Mouse (Mus musculus) right cerebral cortex, adult 2 months (tissue): ENCODE measurements around the gene Ctcf.

Source experiments
- DNase-seq, 2 experiments: peaks; one replicate each; pipeline ENCODE4 v3.0.0; 2021 to 2022; ENCODE audit warnings: low spot score in 2 of 2

Ctcf gene

DNA sequence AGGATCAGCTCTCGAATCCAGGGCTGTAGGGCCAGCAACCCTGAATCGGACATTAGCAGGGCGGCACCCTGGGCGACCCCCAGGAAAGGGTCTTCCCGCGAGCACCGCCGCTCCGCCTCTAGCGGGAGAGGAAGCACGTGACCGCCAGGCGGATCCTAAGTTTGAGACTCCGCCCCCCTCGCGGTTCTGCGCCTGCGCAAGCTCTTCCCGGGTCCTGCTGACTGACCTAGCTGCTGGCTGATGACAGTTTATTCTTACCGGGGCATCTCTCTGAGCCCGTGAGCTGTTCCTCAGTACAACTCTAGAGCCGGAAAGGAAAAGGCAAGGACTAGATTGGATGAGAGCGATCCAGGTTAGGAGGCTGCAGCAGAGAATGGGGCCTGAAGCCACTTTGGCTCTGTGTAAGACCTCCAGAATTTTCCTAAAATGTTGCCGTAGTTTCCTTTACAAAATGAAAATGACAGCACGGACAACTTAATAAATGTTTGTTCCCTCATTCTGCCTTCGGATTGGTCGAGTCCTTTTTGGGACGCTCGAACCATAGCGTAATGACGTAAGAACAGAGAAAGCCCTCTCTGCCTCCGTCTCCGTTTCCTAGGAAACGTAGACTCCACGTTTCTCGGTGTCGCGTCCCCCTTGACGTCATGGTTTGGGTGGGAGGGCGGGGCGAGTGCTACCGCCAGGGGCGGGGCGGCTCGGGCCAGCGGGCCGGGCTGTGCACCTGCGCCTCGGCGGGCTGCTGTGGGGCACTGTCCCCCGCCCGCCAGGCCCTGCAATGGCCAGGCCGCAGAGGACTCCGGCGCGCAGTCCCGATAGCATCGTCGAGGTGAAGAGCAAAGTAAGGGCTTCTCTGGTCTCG lies 64.8 kb downstream of the Ctcf start, which contains the start of the genes Acd and Pard6a:
TSS of gene Acd (minus strand) at position 137 of the 859 bp plus-strand sequence.
TSS of gene Pard6a (plus strand) at position 183 of the 859 bp plus-strand sequence.
- DNase-seq, result peak; percentile 94 to 98

DNA sequence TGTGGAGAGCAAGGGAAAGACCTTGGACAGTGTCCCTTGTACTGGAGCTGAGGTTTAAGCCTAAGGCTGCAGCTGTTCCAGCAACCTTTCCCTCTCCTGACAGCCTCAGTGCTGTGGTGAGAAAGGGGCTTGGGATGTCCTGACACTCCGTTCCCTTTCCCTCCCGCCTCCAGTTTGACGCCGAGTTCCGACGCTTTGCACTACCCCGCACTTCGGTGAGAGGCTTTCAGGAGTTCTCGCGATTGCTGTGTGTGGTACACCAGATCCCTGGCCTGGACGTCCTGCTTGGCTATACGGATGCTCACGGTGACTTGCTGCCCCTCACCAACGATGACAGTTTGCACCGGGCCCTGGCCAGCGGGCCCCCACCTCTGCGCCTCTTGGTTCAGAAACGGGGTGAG lies 65.6 kb downstream of the Ctcf start:
- no peak for DNase-seq

DNA sequence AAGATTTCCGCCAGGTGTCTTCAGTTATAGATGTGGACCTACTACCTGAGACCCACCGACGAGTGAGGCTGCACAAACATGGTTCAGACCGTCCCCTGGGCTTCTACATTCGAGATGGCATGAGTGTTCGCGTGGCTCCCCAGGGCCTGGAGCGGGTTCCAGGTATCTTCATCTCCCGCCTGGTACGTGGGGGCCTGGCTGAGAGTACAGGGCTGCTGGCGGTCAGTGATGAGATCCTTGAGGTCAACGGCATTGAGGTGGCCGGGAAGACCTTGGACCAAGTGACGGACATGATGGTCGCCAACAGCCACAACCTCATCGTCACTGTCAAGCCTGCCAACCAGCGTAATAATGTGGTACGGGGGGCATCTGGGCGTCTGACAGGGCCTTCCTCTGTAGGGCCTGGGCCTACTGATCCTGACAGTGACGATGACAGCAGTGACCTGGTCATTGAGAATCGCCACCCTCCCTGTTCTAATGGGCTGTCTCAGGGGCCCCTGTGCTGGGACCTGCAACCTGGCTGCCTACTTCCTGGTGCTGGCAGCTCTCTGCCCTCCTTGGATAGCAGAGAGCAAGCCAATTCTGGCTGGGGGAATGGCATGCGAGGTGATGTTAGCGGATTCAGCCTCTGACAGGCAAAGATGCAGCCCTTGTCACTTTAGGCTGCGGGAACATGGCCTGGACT lies 66.5 kb downstream of the Ctcf start:
- DNase-seq, result no peak

DNA sequence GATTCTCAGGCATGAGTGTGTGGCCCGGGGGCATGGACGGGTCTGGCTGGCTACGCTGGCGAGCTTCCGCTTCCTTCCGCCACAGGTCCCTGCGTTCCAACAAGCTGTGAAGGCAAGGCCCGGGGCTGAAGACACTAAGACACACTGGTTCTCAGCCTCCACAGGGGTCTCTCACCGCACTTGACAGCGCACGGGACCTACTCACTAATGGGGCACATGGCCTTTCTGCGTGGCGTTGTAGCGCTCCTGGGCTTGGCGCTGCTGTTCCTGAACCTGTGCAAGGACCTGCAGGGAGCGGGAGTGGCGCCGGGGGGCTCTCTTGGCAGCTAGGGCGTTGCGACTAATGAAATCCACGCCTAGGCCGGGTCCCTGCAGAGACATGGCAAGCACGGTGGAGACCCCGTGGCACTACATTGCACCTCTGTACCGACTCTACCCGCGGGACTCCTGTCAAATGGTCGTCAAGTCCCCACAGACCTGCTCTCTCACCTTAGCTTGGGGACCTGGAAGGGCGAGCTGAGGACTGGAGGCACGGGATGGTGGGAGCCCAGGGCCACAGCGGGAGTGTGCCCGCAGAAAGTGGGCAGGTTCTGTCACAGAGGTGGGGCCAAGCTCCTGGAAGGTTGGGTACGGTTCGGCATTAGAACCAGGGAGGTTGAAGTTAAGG lies 67.9 kb downstream of the Ctcf start:
- no peak for DNase-seq

DNA sequence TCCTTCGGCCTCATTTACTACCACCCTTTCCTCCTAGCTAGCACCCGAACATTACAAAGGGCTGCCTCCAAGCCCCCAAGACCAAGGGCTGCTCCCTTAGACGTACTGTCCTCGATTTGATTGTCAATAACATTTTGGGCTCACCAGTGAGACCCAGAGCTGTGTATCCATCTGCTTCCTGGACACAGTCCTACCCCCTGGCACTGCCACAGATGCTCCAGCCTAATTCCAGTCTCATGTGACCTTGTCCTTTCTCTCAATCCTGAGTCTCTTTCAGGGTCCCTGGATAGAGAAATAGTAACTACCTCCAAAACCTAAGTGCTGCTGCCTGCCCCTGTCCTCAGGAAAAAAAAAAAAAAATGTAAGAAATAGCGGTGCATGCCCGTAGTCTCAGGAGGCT lies 68.6 kb downstream of the Ctcf start:
- no peak for DNase-seq

DNA sequence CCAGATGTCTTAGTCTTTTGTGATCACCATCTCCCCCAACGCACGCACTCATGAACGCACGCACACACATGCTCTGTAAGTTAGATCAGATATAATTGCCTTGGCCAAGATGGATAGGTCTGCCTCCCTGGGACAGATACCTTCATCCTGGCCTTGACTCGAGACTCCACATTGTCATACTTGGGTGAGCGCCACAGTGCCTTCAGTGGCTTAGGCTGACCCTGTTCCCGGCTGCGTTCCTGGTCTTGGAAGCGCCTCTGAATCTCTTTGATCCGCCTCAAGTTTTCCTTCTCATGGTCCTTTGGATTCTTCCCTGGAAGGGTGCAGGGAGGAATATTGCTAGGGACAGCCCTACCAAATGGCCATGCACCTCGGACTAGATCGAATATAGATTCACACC lies 70.1 kb downstream of the Ctcf start:
- no peak for DNase-seq

DNA sequence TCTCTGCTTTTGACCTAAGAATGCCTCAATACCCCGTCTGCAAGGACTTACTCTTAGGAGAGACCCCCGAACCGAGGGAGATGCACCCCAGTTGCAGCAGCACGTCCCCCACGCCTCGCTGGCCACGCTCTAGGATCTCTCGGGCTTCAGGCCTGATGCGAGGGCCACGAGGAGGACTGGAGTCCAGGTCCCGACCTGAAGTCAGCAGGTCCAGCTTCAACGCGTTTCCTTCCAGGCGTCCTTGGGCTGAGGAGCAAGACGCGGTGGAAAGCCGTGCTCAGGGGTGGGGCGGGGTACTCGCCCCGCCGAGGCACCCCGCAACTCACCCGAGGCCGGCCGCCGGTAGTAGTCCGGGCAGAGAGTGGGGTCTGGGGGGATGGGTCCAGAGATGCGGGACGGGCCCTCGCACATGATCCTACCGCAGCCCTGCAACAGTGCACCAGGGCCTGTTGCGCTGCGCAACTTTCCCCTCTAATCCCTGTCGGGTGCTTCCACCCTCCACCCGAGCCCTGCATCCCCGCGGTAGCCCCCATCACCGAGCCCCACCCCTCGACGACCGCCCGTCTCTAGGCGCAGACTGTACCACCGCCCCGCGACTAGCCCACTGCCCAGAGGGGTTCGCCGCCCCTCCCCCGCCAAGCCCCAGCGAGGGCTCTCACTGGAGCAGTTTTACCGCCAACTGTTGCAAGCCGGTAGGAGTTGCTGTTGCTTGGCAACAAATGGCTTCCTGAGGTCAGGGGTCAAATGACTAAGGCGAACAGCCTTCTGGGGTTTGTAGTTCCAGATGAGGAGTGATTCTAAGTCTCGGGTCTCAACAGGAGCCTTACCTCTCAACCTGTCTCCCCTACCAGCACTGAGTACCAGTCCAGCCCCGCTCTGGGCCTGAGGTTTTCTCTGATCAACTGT lies 71.4 kb downstream of the Ctcf start, which contains the start of the genes 4933405L10Rik and Enkd1:
TSS of gene 4933405L10Rik (plus strand) at position 158 of the 906 bp plus-strand sequence.
TSS of gene Enkd1 (minus strand) at position 713 of the 906 bp plus-strand sequence.
- peak; percentile 91 to 92 for DNase-seq

DNA sequence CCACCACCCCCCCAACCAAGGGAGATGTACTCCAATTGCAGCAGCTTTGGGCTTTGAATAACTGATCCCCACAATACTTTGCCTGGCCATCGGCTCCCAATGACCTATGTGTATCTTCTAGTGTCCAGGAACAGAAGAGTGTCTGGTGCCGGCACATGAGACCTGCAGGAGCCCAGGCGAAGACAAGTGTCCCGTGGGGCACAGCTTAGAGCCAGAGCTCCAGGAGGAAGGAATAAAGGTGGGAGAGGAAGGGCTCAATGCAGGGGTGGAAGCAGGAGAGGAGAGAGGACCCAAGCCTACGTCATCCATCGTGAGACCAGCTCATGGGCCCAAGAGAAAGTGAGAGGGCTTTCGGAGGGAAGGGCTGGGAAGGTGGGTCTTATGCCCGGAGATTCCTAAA lies 72.3 kb downstream of the Ctcf start:
- no peak for DNase-seq

DNA sequence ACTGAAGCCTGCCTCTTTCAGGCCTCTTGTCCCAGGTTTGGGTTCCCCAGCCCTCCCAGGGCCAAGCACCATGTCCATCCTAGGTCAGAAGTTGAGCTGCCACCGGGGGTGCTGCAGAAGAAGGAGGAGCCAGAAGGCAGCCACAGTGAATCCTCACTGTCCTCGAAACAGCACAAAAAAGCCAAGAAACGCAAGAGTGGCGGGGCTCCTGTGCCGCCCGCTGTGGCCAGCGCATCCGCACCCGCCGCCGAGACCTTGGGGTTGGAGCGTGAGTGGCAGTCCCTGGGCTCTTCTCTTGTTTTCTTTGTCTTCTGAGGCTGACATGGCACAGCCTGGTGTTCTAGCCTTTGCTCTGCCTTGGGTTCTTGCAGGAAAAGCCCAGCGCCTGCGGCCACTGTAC lies 72.9 kb downstream of the Ctcf start:
- no peak for DNase-seq

DNA sequence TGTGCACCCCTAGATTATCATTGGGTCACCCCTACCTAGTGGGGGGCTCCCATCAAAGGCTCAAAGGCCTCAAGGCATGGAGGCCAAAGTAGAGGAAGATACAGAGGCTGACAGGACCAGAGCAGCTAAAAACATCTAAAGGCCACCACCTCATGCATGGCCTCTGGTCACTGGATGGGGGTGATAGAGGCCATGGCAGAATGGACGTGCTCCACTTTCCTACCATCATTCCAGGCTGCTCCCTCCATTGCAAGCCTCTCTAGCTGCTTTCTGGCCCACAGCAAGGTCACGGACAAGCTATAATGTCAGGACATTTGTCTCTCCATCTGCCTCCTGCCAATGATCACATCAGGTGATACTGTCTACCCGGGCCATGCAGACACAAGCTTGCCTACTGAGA lies 75.9 kb downstream of the Ctcf start:
- DNase-seq, result no peak

DNA sequence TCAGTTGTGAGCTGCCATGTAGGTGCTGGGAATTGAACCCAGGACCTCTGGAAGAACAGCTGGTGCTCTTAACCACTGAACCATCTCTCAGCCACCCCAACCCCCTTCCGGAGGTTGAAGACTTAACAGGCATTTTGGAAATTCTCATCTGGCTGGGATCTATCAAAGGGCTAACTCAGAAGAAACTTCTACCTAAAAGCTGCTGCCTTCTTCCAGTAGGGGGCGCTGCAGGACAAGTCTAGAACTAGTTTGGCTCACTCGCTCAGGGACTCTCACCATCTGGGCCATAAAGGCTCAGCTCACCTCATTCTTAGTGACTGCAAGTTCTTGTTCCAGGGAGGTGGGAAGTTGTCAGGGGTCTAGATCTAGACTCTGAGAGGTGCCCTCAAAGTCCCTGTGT lies 77.8 kb downstream of the Ctcf start:
- peak; percentile 85 to 87 for DNase-seq

DNA sequence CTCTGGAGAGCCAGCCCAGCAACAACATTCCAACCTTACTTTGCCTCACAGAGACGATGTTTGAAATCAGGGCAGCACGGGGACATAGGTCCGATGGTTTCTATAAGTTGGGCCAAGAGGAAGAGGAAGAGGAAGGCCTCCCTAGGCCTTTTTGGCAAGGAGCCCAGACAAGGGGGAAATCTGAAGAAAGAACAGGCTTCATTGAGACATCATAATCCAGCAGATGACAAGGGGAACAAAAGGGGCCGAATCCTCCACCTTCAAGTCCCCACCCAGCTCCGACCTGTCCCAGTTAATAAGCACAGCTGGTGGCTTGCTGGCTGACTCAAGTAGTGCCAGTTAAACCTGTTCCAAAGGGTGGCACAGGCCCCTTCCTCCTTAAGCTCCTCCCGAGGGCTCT lies 78.7 kb downstream of the Ctcf start:
- no peak for DNase-seq

DNA sequence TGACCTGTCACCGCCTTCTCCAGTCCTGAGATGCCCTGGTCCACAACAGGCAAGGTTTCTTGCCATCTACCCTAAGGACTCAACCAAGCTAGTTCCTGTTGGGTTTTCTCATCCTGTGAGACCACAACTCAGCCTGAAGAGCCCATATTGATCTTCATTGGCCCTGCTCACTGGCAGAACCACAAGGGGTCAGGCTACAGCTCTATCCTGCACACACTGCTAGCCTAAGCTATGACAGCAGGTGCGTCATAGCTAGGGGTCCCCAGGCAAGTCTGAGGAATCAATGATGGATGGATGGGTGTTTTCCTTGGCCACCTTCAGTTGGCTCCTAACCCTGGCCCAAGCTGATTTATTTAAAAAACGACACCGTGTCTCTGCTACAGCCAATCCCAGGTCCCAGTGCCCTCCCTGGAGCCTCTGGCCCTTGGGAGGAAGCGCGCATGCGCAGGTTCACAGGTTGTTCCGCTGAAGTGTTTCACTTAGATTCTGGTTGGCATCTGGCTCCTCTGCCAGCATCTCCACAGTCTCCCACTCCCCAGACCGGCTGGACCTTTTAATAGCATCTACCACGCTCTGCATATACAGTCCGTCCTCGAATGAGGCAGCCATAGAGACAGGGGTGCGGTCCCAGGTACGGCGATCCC lies 80.1 kb downstream of the Ctcf start:
- no peak for DNase-seq

DNA sequence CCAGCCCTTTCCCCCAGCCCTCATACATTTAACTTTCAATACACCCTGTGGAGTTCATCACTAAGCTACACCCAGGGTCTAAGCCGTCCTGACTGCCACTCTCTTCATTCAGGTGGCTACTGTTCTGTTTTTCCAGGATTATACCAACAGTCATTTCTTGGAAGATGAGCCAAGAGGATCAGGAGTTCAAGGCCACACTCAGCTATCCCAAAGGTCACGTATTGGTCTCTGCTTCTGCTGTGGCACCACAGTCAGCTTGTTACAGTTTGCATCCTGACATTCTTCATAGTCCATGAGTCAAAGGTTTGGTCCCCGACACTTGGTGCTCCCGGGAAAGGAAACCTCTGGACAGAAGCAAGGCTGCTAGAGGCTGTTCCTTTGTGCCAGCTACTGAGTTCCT lies 83.3 kb downstream of the Ctcf start:
- DNase-seq, result no peak

DNA sequence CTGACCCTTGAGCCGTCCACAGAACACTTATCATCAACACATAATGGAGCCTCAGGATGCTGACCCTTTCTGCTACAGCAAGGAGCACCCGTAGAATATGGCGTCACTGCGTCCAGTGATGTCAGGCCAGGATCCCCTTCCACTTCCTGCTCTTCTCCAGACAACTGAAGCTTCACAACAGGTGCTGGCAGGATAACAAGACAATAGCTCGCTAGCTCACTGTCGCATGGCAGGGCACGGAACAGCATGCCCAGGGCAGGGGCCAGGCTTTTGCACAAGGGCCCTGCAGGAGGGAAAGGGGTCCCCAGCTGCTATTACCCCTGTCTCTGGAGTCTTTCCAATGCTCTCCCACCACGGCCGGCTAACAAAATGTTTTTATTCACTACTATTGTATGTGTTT lies 86.5 kb downstream of the Ctcf start:
- no peak for DNase-seq

DNA sequence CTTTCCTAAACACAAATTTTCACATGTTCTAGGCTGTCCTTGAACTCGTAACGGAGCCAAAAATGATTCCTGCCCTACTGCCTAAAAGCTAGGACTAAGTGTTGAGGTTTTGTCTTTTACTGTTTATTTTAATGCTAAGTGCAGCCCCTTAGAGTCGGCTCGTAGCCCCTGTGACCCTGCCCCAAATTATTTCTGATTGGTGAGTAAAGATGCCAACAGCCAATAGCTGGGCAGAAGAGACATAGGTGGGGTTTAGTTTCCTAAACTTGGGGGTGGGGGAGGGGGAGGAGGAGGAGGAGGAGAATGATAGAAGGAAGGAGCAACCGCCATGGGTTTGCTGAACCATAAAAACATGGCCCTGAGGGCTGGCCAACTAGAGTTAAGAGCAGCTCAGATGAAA lies 89.4 kb downstream of the Ctcf start:
- DNase-seq, result no peak

DNA sequence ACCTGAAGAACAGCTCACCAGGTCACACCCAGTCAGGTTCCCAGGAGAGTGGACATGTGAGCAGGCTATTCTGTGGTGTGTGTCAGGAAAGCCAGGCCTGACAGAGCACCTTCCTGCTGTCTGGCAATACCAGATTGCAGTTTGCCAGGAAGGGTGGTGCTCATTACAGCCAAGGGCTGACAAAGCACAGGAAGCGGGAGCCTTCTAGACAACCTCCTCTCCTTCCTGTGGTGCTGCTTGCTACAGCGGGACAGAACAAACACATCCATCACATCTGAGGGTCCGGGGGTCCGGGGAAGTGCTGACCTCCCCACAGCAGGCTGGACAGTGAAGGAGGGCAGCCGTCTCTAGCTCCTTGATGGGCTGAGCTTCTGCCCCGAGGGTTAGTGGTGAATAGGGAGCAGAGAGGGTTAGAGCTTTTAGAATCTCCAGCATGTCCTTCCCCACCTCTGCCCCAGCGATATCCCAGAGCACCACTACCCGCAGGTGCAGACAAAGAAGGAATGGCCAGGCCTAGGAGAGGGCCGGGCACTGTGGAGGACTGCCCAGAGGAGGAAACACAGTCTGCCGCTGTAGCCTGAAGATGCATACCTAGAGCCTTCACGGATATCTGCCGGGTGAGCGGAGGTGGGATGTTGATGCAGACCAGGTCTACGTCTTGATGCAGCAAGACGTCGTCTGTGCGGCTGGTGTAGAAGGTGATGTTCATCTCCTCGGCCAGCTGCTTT lies 91.2 kb downstream of the Ctcf start:
- no peak for DNase-seq

DNA sequence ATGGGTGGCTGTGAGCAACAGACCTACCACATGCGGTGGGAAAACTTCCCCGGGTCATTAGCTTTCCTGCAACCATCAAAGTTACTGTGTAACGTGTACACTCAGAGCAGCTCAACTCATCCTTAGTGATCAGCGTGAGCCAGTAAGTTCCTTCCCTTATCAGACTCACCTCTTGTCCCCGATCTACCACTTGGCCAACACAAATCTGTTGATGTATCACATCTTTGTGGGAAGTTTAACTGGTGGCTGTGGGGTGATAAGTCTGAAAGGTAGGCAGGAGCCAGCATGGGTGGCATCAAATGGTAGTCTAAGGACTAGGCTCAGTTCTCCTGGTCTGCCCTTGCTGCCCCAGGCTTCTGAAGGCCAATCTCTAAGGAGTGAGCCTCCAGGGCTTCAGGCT lies 95.8 kb downstream of the Ctcf start:
- DNase-seq, result no peak
